Mouse (Mus musculus) ES-CJ7 (cell line): Measurements from ENCODE around the gene Trim56.
"Not testable (repeated sequence)": the region's sequence is repeated elsewhere in the genome, so short reads cannot be mapped to it uniquely, and the experiment has no call there.

Experiments used
- DNase-seq: peaks from one replicate; pipeline ENCODE4 v3.0.0; 2011; ENCODE audit warnings: low read depth, low spot score

The Trim56 gene

GRCm38 (mm10) chr5:137115866-137116847 is at the start of gene Trim56:
Gene Trim56, minus strand, starts transcription at chr5:137116209.
- DNase-seq, result peak; percentile 50

GRCm38 (mm10) chr5:137161853-137162252 is 45.8 kb upstream of the Trim56 start:
- no peak for DNase-seq

- peak; percentile 76 for DNase-seq
Measured at GRCm38 (mm10) chr5:137159461-137159860, 43.5 kb upstream of the Trim56 start.

- peak; percentile 65 for DNase-seq
Measured at GRCm38 (mm10) chr5:137153289-137153688, 37.3 kb upstream of the Trim56 start.

- DNase-seq, result no peak
Measured at GRCm38 (mm10) chr5:137152623-137153022, 36.6 kb upstream of the Trim56 start.

- DNase-seq, result not testable (repeated sequence)
Measured at GRCm38 (mm10) chr5:137149272-137149882, 33.4 kb upstream of the Trim56 start, which contains the start of gene Muc3. Gene Muc3, minus strand, starts transcription at chr5:137149322.

GRCm38 (mm10) chr5:137140836-137141235 is 24.8 kb upstream of the Trim56 start:
- no peak for DNase-seq

GRCm38 (mm10) chr5:137138977-137139376 is 23.0 kb upstream of the Trim56 start:
- DNase-seq, result no peak

- DNase-seq, result no peak
Measured at GRCm38 (mm10) chr5:137134959-137135358, 18.9 kb upstream of the Trim56 start.

- DNase-seq, result peak; percentile 50
Measured at GRCm38 (mm10) chr5:137131490-137131889, 15.5 kb upstream of the Trim56 start.

- DNase-seq, result no peak
Measured at GRCm38 (mm10) chr5:137129281-137129680, 13.3 kb upstream of the Trim56 start.

- DNase-seq, result no peak
Measured at GRCm38 (mm10) chr5:137123516-137123915, 7.5 kb upstream of the Trim56 start.

- peak; percentile 89 for DNase-seq
Measured at GRCm38 (mm10) chr5:137122686-137123193, 6.7 kb upstream of the Trim56 start.

GRCm38 (mm10) chr5:137121280-137121679 is 5.3 kb upstream of the Trim56 start:
- DNase-seq, result no peak

- no peak for DNase-seq
Measured at GRCm38 (mm10) chr5:137118878-137119277, 2.9 kb upstream of the Trim56 start.

GRCm38 (mm10) chr5:137117994-137118393 is 2.0 kb upstream of the Trim56 start:
- not testable (repeated sequence) for DNase-seq

GRCm38 (mm10) chr5:137116987-137117386 is 978 bp upstream of the Trim56 start:
- DNase-seq, result no peak

- peak; percentile 58 for DNase-seq
Measured at GRCm38 (mm10) chr5:137114891-137115561, 983 bp downstream of the Trim56 start.

GRCm38 (mm10) chr5:137111542-137112408 is 4.2 kb downstream of the Trim56 start:
- DNase-seq, result peak; percentile 41

GRCm38 (mm10) chr5:137110863-137111262 is 5.1 kb downstream of the Trim56 start:
- DNase-seq, result no peak
